Mouse (Mus musculus): ENCODE measurements around the gene Olfr464. TPM values are rescaled to one million over a fixed set of nuclear protein-coding genes. Genes with fewer than 3 reads are reported as not detected.
"Not testable (repeated sequence)": the region's sequence is repeated elsewhere in the genome, so short reads cannot be mapped to it uniquely, and the experiment has no call there.

Olfr464 gene
- polyA plus RNA-seq, 1 experiment, result not detected

DNA sequence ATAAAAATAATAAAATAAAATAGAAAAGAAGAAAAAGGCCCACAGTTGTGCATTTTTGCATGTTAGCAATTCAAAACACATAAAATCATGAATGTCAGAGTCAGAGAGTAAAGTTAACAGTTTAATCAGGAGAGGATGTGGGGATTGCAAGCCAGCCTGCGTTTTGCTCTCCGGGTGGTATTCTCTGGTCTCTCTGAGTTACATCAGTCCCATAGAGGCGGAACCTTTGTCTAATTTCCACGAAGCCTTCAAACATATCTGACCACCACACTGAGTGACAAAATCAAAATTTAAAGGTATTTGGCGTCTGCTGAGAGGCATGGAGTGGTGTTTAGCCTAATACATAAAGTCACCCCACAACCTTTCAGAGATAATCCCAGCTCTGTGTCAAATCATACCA lies 35.9 kb downstream of the Olfr464 start:
- H3K4me1 ChIP-seq (ENCODE audit: control insufficient read depth, insufficient read depth, insufficient read length, low read length), result no peaks in the 10 kb centered on the region
- no peak overlapping the region for H3K4me3 ChIP-seq (ENCODE audit: insufficient read depth, low read depth, low read length)
- no peak overlapping the region for H3K27ac ChIP-seq (replicated peaks; ENCODE audit: low read depth, low read length)

DNA sequence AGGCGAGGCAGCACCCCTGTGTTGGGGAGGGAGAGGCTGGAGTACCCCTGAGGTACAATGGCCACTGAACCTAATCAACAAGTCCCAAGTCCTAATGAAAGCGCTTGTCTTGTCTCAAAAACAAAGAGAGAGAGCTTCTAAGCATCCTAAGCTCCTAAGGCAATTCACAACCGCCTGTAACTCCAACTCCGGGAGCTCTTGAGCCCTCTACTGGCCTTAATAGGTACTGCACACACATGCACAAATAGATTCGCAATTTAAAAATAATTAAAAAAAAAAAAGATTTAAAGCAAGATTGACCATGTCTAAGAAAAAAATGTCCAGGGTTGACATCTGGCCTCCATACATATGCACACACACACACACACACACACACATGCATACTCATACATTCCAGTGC lies 37.3 kb downstream of the Olfr464 start:
- no peaks in the 10 kb centered on the region for H3K4me1 ChIP-seq (ENCODE audit: control insufficient read depth, insufficient read depth, insufficient read length, low read length)
- no peak overlapping the region for H3K27ac ChIP-seq (replicated peaks; ENCODE audit: low read depth, low read length)
- no peak overlapping the region for H3K4me3 ChIP-seq (ENCODE audit: insufficient read depth, low read depth, low read length)

DNA sequence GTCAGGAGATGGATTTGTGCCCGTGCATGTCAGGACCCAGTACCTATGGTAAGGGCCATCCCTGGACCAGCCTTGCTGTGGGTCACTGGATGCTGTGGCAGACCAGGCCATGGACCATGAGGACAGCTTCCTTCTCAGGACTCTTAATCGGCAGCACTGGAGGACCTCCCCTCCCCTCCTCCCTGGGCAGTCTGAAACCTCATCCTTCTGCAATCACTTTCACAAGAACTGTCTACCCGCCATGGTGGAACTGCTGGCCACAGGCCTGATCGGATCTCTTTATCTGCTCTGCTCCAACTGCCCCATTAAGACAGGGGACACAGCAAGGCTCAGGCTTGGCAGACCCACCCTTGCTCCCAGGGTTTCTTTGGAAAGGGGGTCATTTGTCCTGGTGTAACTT lies 39.1 kb downstream of the Olfr464 start:
- no peaks in the 10 kb centered on the region for H3K4me1 ChIP-seq (ENCODE audit: control insufficient read depth, insufficient read depth, insufficient read length, low read length)
- no peak overlapping the region for H3K4me3 ChIP-seq (ENCODE audit: insufficient read depth, low read depth, low read length)
- no peak overlapping the region for H3K27ac ChIP-seq (replicated peaks; ENCODE audit: low read depth, low read length)

DNA sequence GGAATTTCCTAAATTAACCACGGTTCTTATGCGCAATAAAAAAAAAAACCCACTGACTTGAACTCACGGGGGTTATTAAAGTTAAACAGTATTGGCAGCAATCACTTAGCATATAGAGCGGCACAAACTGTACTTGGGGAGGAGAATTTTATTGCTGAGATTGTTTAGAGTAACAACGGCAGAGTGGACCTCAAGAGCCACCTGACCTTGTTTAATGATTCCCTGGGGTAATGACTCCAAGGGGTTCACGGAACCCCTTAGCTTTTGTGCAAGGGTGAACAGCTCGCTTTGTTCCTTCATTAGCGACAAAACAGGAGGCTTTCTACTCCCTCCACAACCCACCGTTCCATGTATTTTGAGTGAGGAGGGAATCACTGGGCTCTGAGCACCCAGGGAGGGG lies 40.9 kb downstream of the Olfr464 start:
- Histone ChIP-seq H3K27ac (replicated peaks; ENCODE audit: low read depth, low read length) (no peak overlapping the region), H3K4me3 (ENCODE audit: insufficient read depth, low read depth, low read length) (no peak overlapping the region), H3K4me1 (ENCODE audit: control insufficient read depth, insufficient read depth, insufficient read length, low read length) (no peaks in the 10 kb centered on the region)

DNA sequence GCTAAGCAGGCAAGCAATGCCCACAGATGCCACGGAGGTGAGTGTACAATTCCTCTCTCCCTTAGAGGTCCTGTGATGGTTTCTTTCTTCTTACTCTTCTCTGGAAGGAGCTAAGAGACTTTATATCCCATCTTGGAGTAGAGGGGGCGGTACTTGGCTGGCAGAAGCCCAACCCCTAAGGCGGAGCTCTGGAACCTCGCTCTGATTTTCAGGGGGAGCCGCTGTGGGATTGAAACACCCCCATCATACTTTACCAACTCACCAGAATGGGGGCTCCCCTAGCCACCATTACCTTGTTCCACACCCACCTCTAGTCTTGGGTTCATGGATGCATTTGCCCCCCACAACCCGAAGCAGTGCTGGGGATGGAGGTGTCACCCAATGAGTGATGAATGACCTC lies 45.3 kb downstream of the Olfr464 start, which contains the start of gene Epx:
Gene Epx (minus strand): TSS at position 101 of the 400 bp plus-strand sequence.
- H3K27ac ChIP-seq (replicated peaks; ENCODE audit: low read depth, low read length), result no peak within 1 kb of the TSS
- no peaks in the 10 kb centered on the region for H3K4me1 ChIP-seq (ENCODE audit: control insufficient read depth, insufficient read depth, insufficient read length, low read length)
- no peak within 1 kb of the TSS for H3K4me3 ChIP-seq (ENCODE audit: insufficient read depth, low read depth, low read length)

DNA sequence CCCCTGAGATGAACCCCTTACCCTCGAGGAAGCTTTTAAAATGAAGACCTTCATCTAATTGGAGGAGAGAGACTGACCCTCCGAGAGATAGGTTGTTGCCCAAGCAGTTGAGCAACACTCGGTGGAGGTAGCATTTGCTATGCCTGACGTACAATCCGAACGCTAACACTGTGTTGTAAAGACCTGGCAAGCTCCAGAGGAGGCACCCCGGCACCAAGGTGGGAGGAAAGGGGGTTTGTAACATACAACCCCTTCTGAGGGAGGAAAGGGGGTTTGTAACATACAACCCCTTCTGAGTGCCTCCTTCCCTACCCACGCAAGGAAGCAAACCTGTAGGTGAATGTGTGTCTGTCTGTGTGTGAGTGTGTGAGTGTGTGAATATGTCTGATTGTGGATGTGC lies 49.0 kb downstream of the Olfr464 start:
- no peaks in the 10 kb centered on the region for H3K4me1 ChIP-seq (ENCODE audit: control insufficient read depth, insufficient read depth, insufficient read length, low read length)
- no peak overlapping the region for H3K27ac ChIP-seq (replicated peaks; ENCODE audit: low read depth, low read length)

DNA sequence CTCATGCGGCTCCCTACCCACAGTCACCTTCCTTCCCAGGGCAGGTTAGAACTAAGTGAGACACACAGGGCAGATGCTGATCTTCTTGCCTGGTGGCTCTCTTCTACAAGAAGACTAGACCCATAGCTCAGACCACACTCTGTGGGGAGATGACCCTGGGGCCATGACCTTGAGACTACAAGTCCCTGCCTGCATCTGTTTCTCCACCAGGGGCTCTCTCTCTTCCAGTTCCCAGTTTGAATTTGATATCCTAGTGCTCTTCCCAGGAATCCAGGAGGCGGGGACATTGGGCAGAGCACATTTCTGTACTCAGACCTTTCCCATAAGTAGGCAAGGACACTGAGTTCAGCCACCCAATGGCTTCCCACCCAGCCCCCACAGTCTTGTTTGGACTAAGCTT lies 50.7 kb downstream of the Olfr464 start:
- Histone ChIP-seq H3K27ac (replicated peaks; ENCODE audit: low read depth, low read length) (no peak overlapping the region), H3K4me1 (ENCODE audit: control insufficient read depth, insufficient read depth, insufficient read length, low read length) (no peaks in the 10 kb centered on the region), H3K4me3 (ENCODE audit: insufficient read depth, low read depth, low read length) (no peak overlapping the region)

More for the DNA sequence above, 49.0 kb downstream of the Olfr464 start:
- H3K4me3 ChIP-seq (ENCODE audit: insufficient read depth, low read depth, low read length), result no peak overlapping the region

DNA sequence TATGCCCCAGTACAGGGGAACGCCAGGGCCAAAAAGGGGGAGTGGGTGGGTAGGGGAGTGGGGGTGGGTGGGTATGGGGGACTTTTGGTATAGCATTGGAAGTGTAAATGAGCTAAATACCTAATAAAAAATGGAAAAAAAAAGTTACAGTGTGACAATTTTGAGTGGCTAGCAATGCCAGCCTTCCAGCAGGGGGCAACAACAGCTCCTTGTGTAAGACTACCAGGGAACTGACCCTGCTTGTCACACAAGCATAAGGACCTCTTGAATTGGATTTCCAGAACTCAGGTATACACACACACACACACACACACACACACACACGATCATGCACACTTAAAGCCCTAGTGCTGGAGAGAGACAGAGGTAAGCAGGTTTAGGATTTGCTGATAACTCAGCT lies 53.9 kb downstream of the Olfr464 start:
- H3K27ac ChIP-seq (replicated peaks; ENCODE audit: low read depth, low read length); H3K4me3 ChIP-seq (ENCODE audit: insufficient read depth, low read depth, low read length); H3K4me1 ChIP-seq (ENCODE audit: control insufficient read depth, insufficient read depth, insufficient read length, low read length): not testable (repeated sequence)

Other genes starting within 250 kb of the Olfr464 start
- gene Supt4a, start 183.4 kb downstream of the Olfr464 start, polyA plus RNA-seq (2012; ENCODE audit: insufficient read depth, insufficient read length, missing spikeins), result 90.3 and 97.1 TPM in 2 replicates
- gene Tspoap1, start 160.4 kb downstream of the Olfr464 start, polyA plus RNA-seq (2012; ENCODE audit: insufficient read depth, insufficient read length, missing spikeins), result not detected in 2 replicates
- not detected in 2 replicates for gene Mpo, start 127.4 kb downstream of the Olfr464 start, polyA plus RNA-seq (2012; ENCODE audit: insufficient read depth, insufficient read length, missing spikeins)
- not detected in 2 replicates for gene Lpo, start 92.7 kb downstream of the Olfr464 start, polyA plus RNA-seq (2012; ENCODE audit: insufficient read depth, insufficient read length, missing spikeins)
- gene Mks1, start 67.8 kb downstream of the Olfr464 start, polyA plus RNA-seq (2012; ENCODE audit: insufficient read depth, insufficient read length, missing spikeins), result 1.8 and 3.1 TPM in 2 replicates
- not detected in 2 replicates for gene Epx, start 45.4 kb downstream of the Olfr464 start, polyA plus RNA-seq (2012; ENCODE audit: insufficient read depth, insufficient read length, missing spikeins)
- not detected in 2 replicates for gene Olfr462, start 28.7 kb downstream of the Olfr464 start, polyA plus RNA-seq (2012; ENCODE audit: insufficient read depth, insufficient read length, missing spikeins)
- gene Olfr463, start 23.6 kb downstream of the Olfr464 start, polyA plus RNA-seq (2012; ENCODE audit: insufficient read depth, insufficient read length, missing spikeins), result not detected in 2 replicates
- 152 and 166 TPM in 2 replicates for gene Dynll2, start 66.6 kb upstream of the Olfr464 start, polyA plus RNA-seq (2012; ENCODE audit: insufficient read depth, insufficient read length, missing spikeins)
- gene Srsf1, start 126.4 kb upstream of the Olfr464 start, polyA plus RNA-seq (2012; ENCODE audit: insufficient read depth, insufficient read length, missing spikeins), result 52.3 and 109 TPM in 2 replicates
- 17.3 and 19.7 TPM in 2 replicates for gene Vezf1, start 147.3 kb upstream of the Olfr464 start, polyA plus RNA-seq (2012; ENCODE audit: insufficient read depth, insufficient read length, missing spikeins)
- 7.3 and 15.9 TPM in 2 replicates for gene Cuedc1, start 177.1 kb upstream of the Olfr464 start, polyA plus RNA-seq (2012; ENCODE audit: insufficient read depth, insufficient read length, missing spikeins)